In the genomic region with DNA sequence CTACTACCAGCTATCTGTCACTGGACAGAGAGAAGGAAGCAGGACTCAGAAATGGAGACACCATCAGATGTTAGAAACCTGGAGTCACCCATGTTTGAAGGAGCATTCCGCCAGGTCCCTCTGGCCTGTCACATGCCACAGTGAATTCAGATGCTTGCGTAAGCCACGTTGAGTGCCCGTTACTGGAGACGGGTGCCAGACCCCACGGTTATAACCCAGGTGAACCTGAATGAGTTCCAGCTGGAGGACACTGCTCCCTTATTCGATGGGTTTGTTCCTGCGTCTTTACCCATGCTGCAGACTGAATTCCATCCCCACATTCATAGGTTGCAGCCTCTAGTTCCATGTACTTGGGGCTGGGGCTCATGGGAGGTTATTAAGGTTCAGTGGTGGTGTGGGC, we compare ENCODE assay signal across 18 mouse cellular contexts. TPM values are rescaled to one million over a fixed set of nuclear protein-coding genes. Genes with fewer than 3 reads are reported as not detected.
DNase-seq lines count a peak whose midpoint lies in the region; ATAC-seq and TF ChIP-seq lines count a peak whose summit lies in the region.
"Had no signal": no experiment of that assay in that cellular context is flagged by ENCODE, and none has a peak within 500 bp of the region (broad histone marks: within the 10 kb centered on the region; RNA-seq: fewer than 3 reads in every experiment).

No protein-coding gene starts in this region.

- H3K9me3 ChIP-seq in heart, postnatal 0 days (replicated peaks; ENCODE audit: control insufficient read depth, low read length): no peaks in the 10 kb centered on the region
- no peaks in the 10 kb centered on the region for H3K9me3 ChIP-seq in midbrain, embryonic 14.5 days (ENCODE audit: control insufficient read depth, low read length)
- H3K9me3 ChIP-seq in midbrain, embryonic 11.5 days (ENCODE audit: control insufficient read depth, low read length): no peaks in the 10 kb centered on the region
- H3K9me3 ChIP-seq in neural tube, embryonic 14.5 days (ENCODE audit: control insufficient read depth, low read length): no peaks in the 10 kb centered on the region
- H3K9me3 ChIP-seq: heart, embryonic 10.5 days; limb, embryonic 10.5 days had no signal

- DNase-seq in cerebellum, postnatal 10 days: peak; percentile 81 to 84
- no peak for DNase-seq in cerebellum, adult 18-20 months
- DNase-seq in heart, postnatal 0 days (ENCODE audit: low spot score): no peak
- DNase-seq in heart, postnatal 14 days: no peak
- DNase-seq in midbrain, embryonic 14.5 days: no peak
- DNase-seq in midbrain, embryonic 11.5 days (ENCODE audit: low spot score, missing footprints): no peak
- no peak for DNase-seq in urinary bladder, postnatal 14 days (ENCODE audit: low spot score)
- DNase-seq: kidney, adult 18-20 months; kidney, postnatal 4 days; lung, postnatal 4 days; retina, postnatal 1 day; thymus, postnatal 14 days had no signal

- H3K27me3 ChIP-seq in heart, postnatal 0 days (ENCODE audit: control insufficient read depth, insufficient read depth, low read length): no peaks in the 10 kb centered on the region
- H3K27me3 ChIP-seq in midbrain, embryonic 14.5 days (ENCODE audit: control insufficient read depth, insufficient read depth, low read length): no peaks in the 10 kb centered on the region
- peaks cover 11% of the 10 kb centered on the region for H3K27me3 ChIP-seq in midbrain, embryonic 11.5 days (ENCODE audit: control insufficient read depth, insufficient read depth, low read length)
- H3K27me3 ChIP-seq in neural tube, embryonic 14.5 days (ENCODE audit: control insufficient read depth, insufficient read depth, low read length): no peaks in the 10 kb centered on the region

- TF ChIP-seq CTCF in heart, postnatal 0 days (IDR thresholded peaks at IDR 0.05; ENCODE audit: low read depth): no peak

- H3K4me2 ChIP-seq in heart, postnatal 0 days (ENCODE audit: low read depth, low read length): no peak overlapping the region
- no peak overlapping the region for H3K4me2 ChIP-seq in midbrain, embryonic 14.5 days (ENCODE audit: low read length)
- H3K4me2 ChIP-seq in midbrain, embryonic 11.5 days: no peak overlapping the region
- H3K4me2 ChIP-seq in neural tube, embryonic 14.5 days (ENCODE audit: low read depth, low read length): no peak overlapping the region

- H3K36me3 ChIP-seq in heart, postnatal 0 days (replicated peaks; ENCODE audit: control insufficient read depth, insufficient read depth, low read length): 0 out of 2 replicates have a peak, but pooled peaks cover 5% of the 10 kb centered on the region
- H3K36me3 ChIP-seq in midbrain, embryonic 14.5 days (ENCODE audit: control insufficient read depth, insufficient read depth, low read length): no peaks in the 10 kb centered on the region
- H3K36me3 ChIP-seq in midbrain, embryonic 11.5 days (ENCODE audit: control insufficient read depth, insufficient read depth, low read length): no peaks in the 10 kb centered on the region
- no peaks in the 10 kb centered on the region for H3K36me3 ChIP-seq in neural tube, embryonic 14.5 days (ENCODE audit: control insufficient read depth, insufficient read depth, low read length)
- H3K36me3 ChIP-seq: limb, embryonic 10.5 days had no signal

- no peak overlapping the region for H3K9ac ChIP-seq in heart, postnatal 0 days (replicated peaks; ENCODE audit: low read depth, low read length)
- H3K9ac ChIP-seq in midbrain, embryonic 14.5 days (replicated peaks; ENCODE audit: low read length): no peak overlapping the region
- no peak overlapping the region for H3K9ac ChIP-seq in midbrain, embryonic 11.5 days (ENCODE audit: low read length)
- no peak overlapping the region for H3K9ac ChIP-seq in neural tube, embryonic 14.5 days (replicated peaks; ENCODE audit: low read depth, low read length)

- ATAC-seq in heart, postnatal 0 days (ENCODE audit: insufficient read depth, low read depth): no peak
- no peak for ATAC-seq in midbrain, embryonic 14.5 days (ENCODE audit: low FRiP score, low TSS enrichment)
- ATAC-seq in midbrain, embryonic 11.5 days (ENCODE audit: low FRiP score): no peak
- ATAC-seq in neural tube, embryonic 14.5 days (ENCODE audit: low read depth): no peak

- no peak overlapping the region for H3K4me3 ChIP-seq in heart, postnatal 0 days (ENCODE audit: low read depth, low read length)
- no peak overlapping the region for H3K4me3 ChIP-seq in midbrain, embryonic 14.5 days (replicated peaks; ENCODE audit: low read depth, low read length)
- H3K4me3 ChIP-seq in midbrain, embryonic 11.5 days (ENCODE audit: low read depth, low read length): no peak overlapping the region
- no peak overlapping the region for H3K4me3 ChIP-seq in neural tube, embryonic 14.5 days (ENCODE audit: low read depth, low read length)
- H3K4me3 ChIP-seq: heart, embryonic 10.5 days; limb, embryonic 10.5 days had no signal

- H3K27ac ChIP-seq in heart, postnatal 0 days (ENCODE audit: low read depth): peak overlapping the region; percentile 14
- H3K27ac ChIP-seq in midbrain, embryonic 14.5 days (replicated peaks; ENCODE audit: low read depth, low read length): 0 out of 2 replicates have a peak overlapping the region, but pooled peaks have one; percentile 3
- H3K27ac ChIP-seq in midbrain, embryonic 11.5 days (ENCODE audit: low read depth, low read length): no peak overlapping the region
- H3K27ac ChIP-seq in neural tube, embryonic 14.5 days (ENCODE audit: low read depth, low read length): peak overlapping the region; percentile 52
- H3K27ac ChIP-seq: heart, embryonic 10.5 days; limb, embryonic 10.5 days had no signal

- WGBS in heart, postnatal 0 days: 84% methylated on average over 8 of the region's 8 CpGs
- WGBS in midbrain, embryonic 14.5 days: 94% methylated on average over 8 of the region's 8 CpGs
- WGBS in midbrain, embryonic 11.5 days: 89% methylated on average over 8 of the region's 8 CpGs
- WGBS in neural tube, embryonic 14.5 days: 85% methylated on average over 8 of the region's 8 CpGs

- TF ChIP-seq EP300 in heart, postnatal 0 days (IDR thresholded peaks at IDR 0.05; ENCODE audit: low read depth): no peak

- intact Hi-C loops in heart, postnatal 14 days (cut with DNase I): no loop called here

- peaks cover 10% of the 10 kb centered on the region for H3K4me1 ChIP-seq in heart, postnatal 0 days (ENCODE audit: control insufficient read depth, insufficient read depth)
- peaks cover 5% of the 10 kb centered on the region; the same call in 1 of the 2 replicates for H3K4me1 ChIP-seq in midbrain, embryonic 14.5 days (ENCODE audit: control insufficient read depth, insufficient read depth, low read length)
- H3K4me1 ChIP-seq in midbrain, embryonic 11.5 days (ENCODE audit: control insufficient read depth, insufficient read depth, low read length): no peaks in the 10 kb centered on the region
- H3K4me1 ChIP-seq in neural tube, embryonic 14.5 days (ENCODE audit: control insufficient read depth, insufficient read depth, low read length): peaks cover 6% of the 10 kb centered on the region; the same call in 1 of the 2 replicates

RNA-seq across cellular contexts. Expression of a gene that starts 3.2 kb away (rescaled TPM):
- total RNA-seq in heart, postnatal 0 days (2014; rRNA removed; ENCODE audit: low replicate concordance): 72.0 and 103 TPM in 2 replicates
- 14.4 and 14.6 TPM in 2 replicates for polyA plus RNA-seq in heart, postnatal 0 days (2015; fragmentation: Nextera tagmentation; extraction: Ambion mirVana)
- 10 to 100 TPM; 82.8 to 85.0 TPM for total RNA-seq in heart, postnatal 14 days (2021)
- 1.6 and 2.0 TPM in 2 replicates for polyA plus RNA-seq in midbrain, embryonic 14.5 days (2014; fragmentation: Nextera tagmentation; extraction: Ambion mirVana)
- polyA plus RNA-seq in midbrain, embryonic 11.5 days (2014; fragmentation: Nextera tagmentation; extraction: Ambion mirVana): 0.07 and 0.49 TPM in 2 replicates
- 1.4 and 1.7 TPM in 2 replicates for polyA plus RNA-seq in neural tube, embryonic 14.5 days (2014; fragmentation: Nextera tagmentation; extraction: Ambion mirVana)
- total RNA-seq: liver, adult 2 months; megakaryocyte-erythroid progenitor cell, adult 5-6 weeks had no signal
- polyA plus RNA-seq: liver, adult 2 months; spleen, adult 2 months had no signal

Comparison
In these comparisons a context has a peak if more than half of its experiments do, and no peak if none do; other contexts are left out.
1. DNase-seq: peak in cerebellum, postnatal 10 days (2 of 2); none in cerebellum, adult 18-20 months (0 of 2), heart, postnatal 0 days (single experiment), heart, postnatal 14 days (0 of 2), midbrain, embryonic 14.5 days (single experiment), midbrain, embryonic 11.5 days (single experiment) and urinary bladder, postnatal 14 days (single experiment).